Mouse (Mus musculus) ES-E14 (cell line): ENCODE results near the gene Bdnf. TPM values are rescaled to one million over a fixed set of nuclear protein-coding genes. Genes with fewer than 3 reads are reported as not detected.

Experiments used
- DNase-seq: peaks from one replicate; pipeline ENCODE4 v3.0.0-alpha.2; 2013; ENCODE audit warnings: low read depth, low spot score
- H3K27ac ChIP-seq: 2 replicates; pipeline ENCODE4 v1.5.1; 2012; ENCODE audit warnings: low read depth, mild to moderate bottlenecking, low read length, moderate library complexity, mixed read lengths; ENCODE audit not compliant: poor library complexity, insufficient read depth, severe bottlenecking
- H3K36me3 ChIP-seq: 2 replicates; pipeline ENCODE4 v1.6.1; 2012; ENCODE audit warnings: mild to moderate bottlenecking, low read length, moderate library complexity, mixed read lengths; ENCODE audit not compliant: control insufficient read depth, poor library complexity, insufficient read depth, severe bottlenecking
- H3K4me1 ChIP-seq, 2 experiments: fragments of 150-350 bp in 1 of 2; sonication (generic) in 1 of 2; 2 replicates each; pipeline ENCODE4 v1.6.1; 2012; ENCODE audit warnings: low read length in 2 of 2, mild to moderate bottlenecking in 1 of 2, mixed read lengths in 1 of 2; ENCODE audit not compliant: control insufficient read depth in 2 of 2, insufficient read depth in 2 of 2, poor library complexity in 1 of 2
- H3K4me3 ChIP-seq, 2 experiments: fragments of 150-350 bp in 1 of 2; sonication (generic) in 1 of 2; 2 replicates each; pipeline ENCODE4 v1.5.1; 2012; ENCODE audit warnings: low read length in 2 of 2, low read depth in 1 of 2, mild to moderate bottlenecking in 1 of 2, mixed read lengths in 1 of 2; ENCODE audit not compliant: insufficient read depth in 1 of 2, poor library complexity in 1 of 2, severe bottlenecking in 1 of 2
- H3K9ac ChIP-seq: 2 replicates; pipeline ENCODE4 v1.6.1; 2012; ENCODE audit warnings: low read depth, mild to moderate bottlenecking, low read length, mixed read lengths; ENCODE audit not compliant: poor library complexity, insufficient read depth, severe bottlenecking
- H3K9me3 ChIP-seq: fragments of 150-350 bp; sonication (generic); 2 replicates; pipeline ENCODE4 v1.6.1; 2012; ENCODE audit warnings: low read depth, mild to moderate bottlenecking, low read length; ENCODE audit not compliant: control insufficient read depth, insufficient read depth
- CHD2 ChIP-seq: IDR thresholded peaks from 2 replicates; pipeline ENCODE4 v1.6.1; 2014; ENCODE audit warnings: mild to moderate bottlenecking, low read depth, low read length, inconsistent platforms
- HCFC1 ChIP-seq: IDR thresholded peaks from 2 replicates; pipeline ENCODE4 v1.6.1; 2012; ENCODE audit warnings: low read length, inconsistent platforms, borderline replicate concordance; ENCODE audit not compliant: insufficient read depth
- MAFK ChIP-seq: IDR thresholded peaks from 2 replicates; pipeline ENCODE4 v1.6.1; 2014; ENCODE audit warnings: mild to moderate bottlenecking, low read depth, low read length, inconsistent platforms; ENCODE audit not compliant: insufficient read depth
- ZC3H11A ChIP-seq: IDR thresholded peaks from 2 replicates; pipeline ENCODE4 v1.6.1; 2012; ENCODE audit warnings: low read depth, mild to moderate bottlenecking, inconsistent platforms, low read length, borderline replicate concordance
- ZNF384 ChIP-seq: IDR thresholded peaks from 2 replicates; pipeline ENCODE4 v1.6.1; 2012; ENCODE audit warnings: low read depth, low read length, inconsistent platforms
- in situ Hi-C, 2 experiments: fragments of 600-800 bp; cut with MboI; formaldehyde crosslinking; loops; one replicate each; pipeline ENCODE4 v1.15.1; 2025; ENCODE audit warnings: low sequenced_read_pairs in 2 of 2, inconsistent platforms in 1 of 2; ENCODE audit not compliant: unreplicated experiment in 2 of 2
- total RNA-seq: library from RNA; depleted of rRNA; stranded (reverse); fragments of 300-350 nt; gene quantifications from 2 replicates; pipeline ENCODE4 v1.2.3, GENCODE M21; 2012

Bdnf gene
- total RNA-seq, 1 experiment: 5.4 TPM

GRCm38 (mm10) chr2:109678454-109678853 is 4.0 kb downstream of the Bdnf start:
- H3K4me3 ChIP-seq: peak overlapping the region; percentile 65 to 96
- in situ Hi-C loops: loop anchor here in 1 of 2 experiments (25.0 kb wide), 1 partner anchor 966 kb away; no protein-coding TSS in a partner anchor
- no peak for DNase-seq
- H3K36me3 ChIP-seq: no peaks in the 10 kb centered on the region
- H3K9ac ChIP-seq: peak overlapping the region; percentile 83
- H3K27ac ChIP-seq: peak overlapping the region; percentile 43; the same call in 1 of the 2 replicates
- H3K9me3 ChIP-seq: no peaks in the 10 kb centered on the region
- 0 out of 4 replicates have a peak, but pooled peaks cover 0 to 2% of the 10 kb centered on the region in 2 experiments for H3K4me1 ChIP-seq
- TF ChIP-seq ZNF384: 0 out of 2 replicates have a peak, but pooled peaks have one; percentile 7
- no peak for TF ChIP-seq MAFK

GRCm38 (mm10) chr2:109679446-109679845 is 4.9 kb downstream of the Bdnf start:
- no peak for TF ChIP-seq CHD2
- TF ChIP-seq HCFC1: no peak
- TF ChIP-seq ZNF384: no peak
- no peak for TF ChIP-seq MAFK
- TF ChIP-seq ZC3H11A: no peak
- no peak overlapping the region for H3K4me3 ChIP-seq
- no peaks in the 10 kb centered on the region for H3K9me3 ChIP-seq
- H3K9ac ChIP-seq: no peak overlapping the region
- H3K36me3 ChIP-seq: no peaks in the 10 kb centered on the region
- 0 out of 4 replicates have a peak, but pooled peaks cover 0 to 2% of the 10 kb centered on the region in 2 experiments for H3K4me1 ChIP-seq
- H3K27ac ChIP-seq: no peak overlapping the region
- in situ Hi-C loops: loop anchor here in 1 of 2 experiments (25.0 kb wide), 1 partner anchor 967 kb away; no protein-coding TSS in a partner anchor
- no peak for DNase-seq

- Histone ChIP-seq H3K9me3 (no peaks in the 10 kb centered on the region), H3K27ac (no peak overlapping the region), H3K4me1 (0 out of 4 replicates have a peak, but pooled peaks cover 0 to 2% of the 10 kb centered on the region in 2 experiments), H3K36me3 (no peaks in the 10 kb centered on the region), H3K9ac (no peak overlapping the region), H3K4me3 (no peak overlapping the region)
- TF ChIP-seq CHD2: no peak
- TF ChIP-seq ZC3H11A: no peak
- TF ChIP-seq ZNF384: no peak
- no peak for TF ChIP-seq HCFC1
- no peak for TF ChIP-seq MAFK
- in situ Hi-C loops: loop anchor here in 1 of 2 experiments (25.0 kb wide), 1 partner anchor 969 kb away; no protein-coding TSS in a partner anchor
- no peak for DNase-seq
Measured at GRCm38 (mm10) chr2:109681071-109681470, 6.6 kb downstream of the Bdnf start.

GRCm38 (mm10) chr2:109688661-109689060 is 14.2 kb downstream of the Bdnf start:
- TF ChIP-seq ZNF384 (no peak), ZC3H11A (no peak), HCFC1 (no peak), MAFK (no peak), CHD2 (no peak)
- Histone ChIP-seq H3K27ac (no peak overlapping the region), H3K4me1 (no peaks in the 10 kb centered on the region), H3K4me3 (no peak overlapping the region), H3K36me3 (no peaks in the 10 kb centered on the region), H3K9me3 (no peaks in the 10 kb centered on the region), H3K9ac (no peak overlapping the region)
- in situ Hi-C loops: loop anchor here in 1 of 2 experiments (25.0 kb wide), 1 partner anchor 976 kb away; no protein-coding TSS in a partner anchor
- DNase-seq: no peak
